Mouse (Mus musculus) CH12.LX (cell line): ENCODE data around the gene Hsf5.

ENCODE experiments used
- MAZ ChIP-seq: IDR thresholded peaks from 2 replicates; pipeline ENCODE4 v1.6.1; 2012; ENCODE audit warnings: low read depth, mild to moderate bottlenecking, inconsistent platforms, low read length, improper control_type of control experiment, moderate library complexity
- POLR2A ChIP-seq: IDR thresholded peaks from 2 replicates; pipeline ENCODE4 v1.6.1; 2011; ENCODE audit warnings: low read depth, mild to moderate bottlenecking, improper control_type of control experiment, low read length

DNA sequence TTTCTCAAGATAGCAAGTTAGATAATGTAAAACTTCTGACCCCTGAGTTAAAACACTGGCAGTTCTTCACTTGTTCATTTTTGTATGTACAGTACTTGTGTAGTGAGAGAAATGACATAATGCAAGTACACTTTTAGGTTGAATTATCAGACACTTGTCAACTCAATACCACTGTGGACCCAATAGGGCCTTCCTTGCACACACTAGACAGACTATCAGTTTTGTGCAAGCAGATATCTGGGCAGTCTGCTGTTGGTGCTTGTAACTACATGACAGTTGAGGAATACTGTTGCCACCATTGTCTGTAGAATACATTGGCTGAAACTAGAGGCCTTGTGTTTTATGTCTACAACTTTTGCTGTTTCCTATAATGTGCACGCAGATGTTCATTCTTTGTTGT lies 56.3 kb downstream of the Hsf5 start:
- TF ChIP-seq POLR2A, result no peak
- no peak for TF ChIP-seq MAZ
